Mouse (Mus musculus): ENCODE data around the gene Lst1.

Lst1 gene

GRCm38 (mm10) chr17:35159638-35160037 lies 28.6 kb downstream of the Lst1 start:
- DNase-seq (ENCODE audit: low spot score in 2 of 2) = no peak

GRCm38 (mm10) chr17:35158850-35159593 lies 29.2 kb downstream of the Lst1 start:
- no peak for DNase-seq (ENCODE audit: low spot score in 2 of 2)

- no peak for DNase-seq (ENCODE audit: low spot score in 2 of 2)
Measured at GRCm38 (mm10) chr17:35157661-35158175, 30.5 kb downstream of the Lst1 start.

GRCm38 (mm10) chr17:35157254-35157653 lies 31.0 kb downstream of the Lst1 start:
- DNase-seq (ENCODE audit: low spot score in 2 of 2) = no peak

- no peak for DNase-seq (ENCODE audit: low spot score in 2 of 2)
Measured at GRCm38 (mm10) chr17:35156461-35157200, 31.6 kb downstream of the Lst1 start.

- no peak for DNase-seq (ENCODE audit: low spot score in 2 of 2)
Measured at GRCm38 (mm10) chr17:35155451-35155850, 32.8 kb downstream of the Lst1 start.

GRCm38 (mm10) chr17:35154616-35155015 lies 33.6 kb downstream of the Lst1 start:
- no peak for DNase-seq (ENCODE audit: low spot score in 2 of 2)

- DNase-seq (ENCODE audit: low spot score in 2 of 2) = no peak
Measured at GRCm38 (mm10) chr17:35153931-35154330, 34.3 kb downstream of the Lst1 start.

GRCm38 (mm10) chr17:35153077-35153476 lies 35.2 kb downstream of the Lst1 start:
- DNase-seq (ENCODE audit: low spot score in 2 of 2) = no peak

GRCm38 (mm10) chr17:35152121-35152520 lies 36.1 kb downstream of the Lst1 start:
- no peak for DNase-seq (ENCODE audit: low spot score in 2 of 2)

GRCm38 (mm10) chr17:35147922-35148639 lies 40.2 kb downstream of the Lst1 start:
- DNase-seq (ENCODE audit: low spot score in 2 of 2) = no peak

GRCm38 (mm10) chr17:35147348-35147747 lies 40.9 kb downstream of the Lst1 start:
- no peak for DNase-seq (ENCODE audit: low spot score in 2 of 2)

- DNase-seq (ENCODE audit: low spot score in 2 of 2) = no peak
Measured at GRCm38 (mm10) chr17:35146139-35146538, 42.1 kb downstream of the Lst1 start.

GRCm38 (mm10) chr17:35141971-35142370 lies 46.3 kb downstream of the Lst1 start:
- peak in 1 of 2 experiments; percentile 56 for DNase-seq (ENCODE audit: low spot score in 2 of 2)

- no peak for DNase-seq (ENCODE audit: low spot score in 2 of 2)
Measured at GRCm38 (mm10) chr17:35140490-35140996, 47.7 kb downstream of the Lst1 start.

- no peak for DNase-seq (ENCODE audit: low spot score in 2 of 2)
Measured at GRCm38 (mm10) chr17:35139269-35139668, 49.0 kb downstream of the Lst1 start.

GRCm38 (mm10) chr17:35135591-35136320 lies 52.5 kb downstream of the Lst1 start:
- no peak for DNase-seq (ENCODE audit: low spot score in 2 of 2)

All from urinary bladder, postnatal 4 days (tissue).